Mouse (Mus musculus): Measurements from ENCODE around the gene Ccdc57.

- TF ChIP-seq CTCF (IDR thresholded peaks at IDR 0.05; ENCODE audit: borderline replicate concordance, control insufficient read depth, extremely low read depth, insufficient read depth, low read length, poor library complexity) (no peak), POLR2A (IDR thresholded peaks at IDR 0.05; ENCODE audit: control insufficient read depth, extremely low read depth, insufficient read depth, low read length, poor library complexity) (no peak)
These were observed 16.2 kb downstream of the Ccdc57 start for GRCm38 (mm10) chr11:120916477-120916876.

All from thymus, adult 2 months (tissue).